Mouse (Mus musculus) lung, postnatal 0 days (tissue): ENCODE results near the gene Prss56. TPM values are rescaled to one million over a fixed set of nuclear protein-coding genes. Genes with fewer than 3 reads are reported as not detected.

Experiments
- ATAC-seq: fragments of 200-750 bp; cut with Nextera tagmentation; 2 replicates; pipeline ENCODE4 v1.8.0; 2017; ENCODE audit warnings: moderate library complexity
- DNase-seq: peaks from one replicate; pipeline ENCODE4 v3.0.0-alpha.2; 2016; ENCODE audit warnings: low spot score
- H3K27ac ChIP-seq: fragments of 300-500 bp; sonication (generic); 2 replicates; pipeline ENCODE4 v1.5.1; 2014; ENCODE audit warnings: antibody characterized with exemption, mild to moderate bottlenecking, low read length, mixed read lengths
- H3K27me3 ChIP-seq: fragments of 300-500 bp; sonication (generic); replicated peaks from 2 replicates; pipeline ENCODE4 v1.6.1; 2014; ENCODE audit warnings: low read length, mixed read lengths; ENCODE audit not compliant: insufficient read depth
- H3K36me3 ChIP-seq: fragments of 300-500 bp; sonication (generic); 2 replicates; pipeline ENCODE4 v1.6.1; 2014; ENCODE audit warnings: low read length, mixed read lengths; ENCODE audit not compliant: insufficient read depth
- H3K4me1 ChIP-seq: fragments of 300-500 bp; sonication (generic); 2 replicates; pipeline ENCODE4 v1.6.1; 2014; ENCODE audit warnings: antibody characterized with exemption, low read depth, low read length, mixed read lengths; ENCODE audit not compliant: insufficient read depth
- H3K4me2 ChIP-seq: fragments of 300-500 bp; sonication (generic); replicated peaks from 2 replicates; pipeline ENCODE4 v1.6.1; 2014; ENCODE audit warnings: low read depth, mild to moderate bottlenecking, low read length, moderate library complexity, mixed read lengths
- H3K4me3 ChIP-seq: fragments of 300-500 bp; sonication (generic); 2 replicates; pipeline ENCODE4 v1.5.1; 2014; ENCODE audit warnings: low read depth, low read length
- H3K9ac ChIP-seq: fragments of 300-500 bp; sonication (generic); replicated peaks from 2 replicates; pipeline ENCODE4 v1.6.1; 2014; ENCODE audit warnings: low read depth, mild to moderate bottlenecking
- H3K9me3 ChIP-seq: fragments of 300-500 bp; sonication (generic); 2 replicates; pipeline ENCODE4 v1.6.1; 2016; ENCODE audit warnings: low read length, mixed read lengths
- CTCF ChIP-seq: IDR thresholded peaks from 2 replicates; pipeline ENCODE4 v1.5.1; 2016; ENCODE audit warnings: antibody characterized with exemption, mild to moderate bottlenecking
- EP300 ChIP-seq: IDR thresholded peaks from 2 replicates; pipeline ENCODE4 v1.6.1; 2016; ENCODE audit warnings: antibody characterized with exemption, mild to moderate bottlenecking, control low read depth
- WGBS: fragments of 180-500 bp; shearing (Covaris S2); extraction: QIAGEN DNeasy Blood & Tissue Kit; methylation state at CpG from one replicate; pipeline ENCODE4 v1.1.7; 2014; 5-methylcytosine and 5-hydroxymethylcytosine counted together
- polyA plus RNA-seq: library from polyadenylated mRNA; unstranded; fragments of >200 nt; fragmentation: Nextera tagmentation; extraction: Ambion mirVana; gene quantifications from 2 replicates; pipeline ENCODE4 v1.2.1, GENCODE M21; 2015

The Prss56 gene
- polyA plus RNA-seq, 1 experiment from 2014 or later, result not detected

DNA sequence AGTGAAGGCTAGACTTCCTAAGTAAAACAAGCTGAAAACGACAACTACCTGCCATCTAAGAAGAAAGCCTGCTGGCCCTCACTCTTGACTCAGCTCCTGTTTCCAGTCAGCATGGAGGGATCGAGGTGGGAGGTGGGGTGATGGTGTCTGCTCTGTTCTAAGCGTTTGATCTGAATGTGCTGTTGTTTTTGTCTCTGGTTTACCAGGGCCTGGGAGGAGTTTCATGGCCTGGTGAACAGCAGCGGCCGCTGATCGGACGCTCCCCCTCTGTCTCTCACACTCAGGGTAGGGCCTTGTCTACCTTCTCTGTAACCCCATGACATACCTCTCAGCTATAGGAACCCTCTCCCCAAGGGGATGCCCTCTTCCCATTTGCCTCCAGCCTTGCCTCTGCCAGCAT is 49.1 kb downstream of the Prss56 start:
- WGBS, result 84% methylated on average over 7 of the region's 7 CpGs
- Histone ChIP-seq H3K27me3 (no peaks in the 10 kb centered on the region), H3K27ac (no peak overlapping the region), H3K4me3 (no peak overlapping the region), H3K9me3 (no peaks in the 10 kb centered on the region), H3K9ac (no peak overlapping the region), H3K4me2 (no peak overlapping the region), H3K36me3 (peaks cover 27% of the 10 kb centered on the region), H3K4me1 (no peaks in the 10 kb centered on the region)
- no peak for ATAC-seq
- no peak for TF ChIP-seq EP300
- no peak for TF ChIP-seq CTCF
- DNase-seq, result no peak

Other genes starting within 250 kb of the Prss56 start
- gene Alppl2, start 93.4 kb upstream of the Prss56 start, polyA plus RNA-seq, result 0.06 TPM in 1 of 2 replicates, not detected in the other
- gene Alpi, start 81.7 kb upstream of the Prss56 start, polyA plus RNA-seq, result not detected in 2 replicates
- not detected in 2 replicates for gene Akp3, start 58.3 kb upstream of the Prss56 start, polyA plus RNA-seq
- 0.17 and 0.39 TPM in 2 replicates for gene Ecel1, start 26.8 kb upstream of the Prss56 start, polyA plus RNA-seq
- gene Chrnd, start 7.3 kb downstream of the Prss56 start, polyA plus RNA-seq, result not detected in 2 replicates
- gene Chrng, start 21.3 kb downstream of the Prss56 start, polyA plus RNA-seq, result 0.04 TPM in 1 of 2 replicates, not detected in the other
- 110 and 118 TPM in 2 replicates for gene Eif4e2, start 30.6 kb downstream of the Prss56 start, polyA plus RNA-seq
- 0.24 and 0.69 TPM in 2 replicates for gene Efhd1, start 81.0 kb downstream of the Prss56 start, polyA plus RNA-seq
- 29.6 and 33.0 TPM in 2 replicates for gene Gigyf2, start 143.7 kb downstream of the Prss56 start, polyA plus RNA-seq
- gene Kcnj13, start 211.4 kb downstream of the Prss56 start, polyA plus RNA-seq, result 41.4 and 48.7 TPM in 2 replicates